Mouse (Mus musculus): Measurements from ENCODE around the gene Atp2b1. TPM values are rescaled to one million over a fixed set of nuclear protein-coding genes. Genes with fewer than 3 reads are reported as not detected.

Gene Atp2b1
- total and polyA plus RNA-seq, 3 experiments = 25.0 to 41.7 (median 31.7) TPM

DNA sequence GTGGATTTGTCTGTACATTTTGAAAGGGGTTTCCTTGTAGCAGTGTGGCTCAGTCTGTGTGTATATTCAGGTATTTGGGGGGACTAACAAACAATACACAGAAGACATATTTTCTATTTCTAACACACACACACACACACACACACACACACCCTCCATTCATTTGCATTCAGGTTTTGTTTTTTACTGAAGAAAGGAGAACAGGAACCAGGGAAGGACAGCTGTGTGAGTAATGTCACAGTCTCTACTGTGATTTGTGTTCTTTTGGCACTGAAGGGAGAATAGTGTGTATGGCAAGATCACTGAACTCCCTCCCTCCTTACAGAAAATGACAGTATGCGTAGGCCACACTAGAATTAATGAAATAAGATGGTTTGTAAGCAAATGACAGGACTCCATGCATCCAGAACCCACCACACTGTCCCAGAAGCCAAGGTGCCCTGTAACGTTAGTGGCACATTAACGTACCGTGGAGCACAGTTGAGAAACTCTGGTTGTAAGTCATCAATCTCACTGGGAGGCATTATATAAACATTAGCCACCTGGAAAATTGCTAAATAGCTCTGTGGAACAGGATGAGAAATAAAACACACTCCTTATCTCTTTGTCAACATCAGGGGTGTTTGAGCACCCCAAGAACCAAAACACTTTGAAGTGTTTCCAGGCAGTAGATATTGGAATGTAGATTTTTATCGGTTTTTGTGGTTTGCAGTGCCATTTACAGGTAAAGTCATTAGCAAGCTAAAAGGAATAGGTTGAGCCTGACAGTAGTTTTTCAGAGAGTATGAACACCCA is 132.7 kb downstream of the Atp2b1 start:
- no peak for TF ChIP-seq KAT2A (IDR thresholded peaks at IDR 0.05; ENCODE audit: insufficient replicate concordance, low read length)
- no peak for TF ChIP-seq POLR2AphosphoS2 (IDR thresholded peaks at IDR 0.05; ENCODE audit: low read depth, low read length)
- 0 out of 2 replicates have a peak, but pooled peaks have one; percentile 32 for TF ChIP-seq MEF2A (IDR thresholded peaks at IDR 0.05; ENCODE audit: borderline replicate concordance, low read depth, low read length)
- peak; percentile 90 for TF ChIP-seq EP300 (IDR thresholded peaks at IDR 0.05; ENCODE audit: low read length)
- TF ChIP-seq GABPA (IDR thresholded peaks at IDR 0.05; ENCODE audit: insufficient replicate concordance, low read depth, low read length) = no peak
- TF ChIP-seq TCF12 (IDR thresholded peaks at IDR 0.05; ENCODE audit: low read depth, low read length) = no peak
- TF ChIP-seq MAFK (IDR thresholded peaks at IDR 0.05; ENCODE audit: insufficient replicate concordance, low read length) = no peak
- TF ChIP-seq MYC (IDR thresholded peaks at IDR 0.05; ENCODE audit: low read depth, low read length) = no peak
- TF ChIP-seq TBP (conservative IDR thresholded peaks at IDR 0.05; ENCODE audit: low read depth, low read length) = no peak
- TF ChIP-seq HCFC1 (IDR thresholded peaks at IDR 0.05; ENCODE audit: low read depth, low read length) = no peak
- TF ChIP-seq IRF4 (IDR thresholded peaks at IDR 0.05; ENCODE audit: low read depth, low read length) = peak; percentile 77
- peak; percentile 54; the same call in 1 of the 2 replicates for TF ChIP-seq RCOR1 (conservative IDR thresholded peaks at IDR 0.05; ENCODE audit: low read depth, low read length)
- TF ChIP-seq ZNF384 (IDR thresholded peaks at IDR 0.05; ENCODE audit: low read depth, low read length) = peak; percentile 32; the same call in 1 of the 2 replicates
- no peak for TF ChIP-seq JUN (IDR thresholded peaks at IDR 0.05; ENCODE audit: insufficient read depth, low read depth, low read length)
- no peak for TF ChIP-seq CHD1 (IDR thresholded peaks at IDR 0.05; ENCODE audit: low read depth, low read length)
- no peak for TF ChIP-seq ZC3H11A (IDR thresholded peaks at IDR 0.05; ENCODE audit: low read depth, low read length)
- TF ChIP-seq MAX (IDR thresholded peaks at IDR 0.05; ENCODE audit: low read length) = no peak
- no peak for TF ChIP-seq MXI1 (IDR thresholded peaks at IDR 0.05; ENCODE audit: low read depth, low read length)
- no peak for TF ChIP-seq NELFE (IDR thresholded peaks at IDR 0.05; ENCODE audit: low read depth, low read length)
- no peak for TF ChIP-seq CHD2 (IDR thresholded peaks at IDR 0.05; ENCODE audit: low read length)
- TF ChIP-seq ETS1 (conservative IDR thresholded peaks at IDR 0.05; ENCODE audit: low read depth, low read length) = peak; percentile 56; the same call in 1 of the 2 replicates
- no peak for TF ChIP-seq PAX5 (IDR thresholded peaks at IDR 0.05; ENCODE audit: low read length)
- TF ChIP-seq SIN3A (IDR thresholded peaks at IDR 0.05; ENCODE audit: low read length) = peak; percentile 60; the same call in 1 of the 2 replicates
- no peak for TF ChIP-seq RAD21 (IDR thresholded peaks at IDR 0.05; ENCODE audit: low read depth, low read length)
- 0 out of 2 replicates have a peak, but pooled peaks have one; percentile 35 for TF ChIP-seq E2F4 (IDR thresholded peaks at IDR 0.05; ENCODE audit: insufficient replicate concordance, low read depth, low read length)
- no peak for TF ChIP-seq UBTF (IDR thresholded peaks at IDR 0.05; ENCODE audit: low read depth, low read length)
- TF ChIP-seq SMC3 (IDR thresholded peaks at IDR 0.05; ENCODE audit: low read depth, low read length) = no peak
- no peak for TF ChIP-seq CTCF (conservative IDR thresholded peaks at IDR 0.05 in 1 of 2, IDR thresholded peaks at IDR 0.05 in 1 of 2; ENCODE audit: low read depth in 2 of 2, low read length in 2 of 2)
- no peak for TF ChIP-seq ZMIZ1 (IDR thresholded peaks at IDR 0.05; ENCODE audit: low read depth, low read length)
- TF ChIP-seq BHLHE40 (IDR thresholded peaks at IDR 0.05; ENCODE audit: low read depth, low read length) = peak; percentile 45
- no peak for TF ChIP-seq USF1 (IDR thresholded peaks at IDR 0.05; ENCODE audit: low read depth, low read length)
- TF ChIP-seq USF2 (conservative IDR thresholded peaks at IDR 0.05; ENCODE audit: low read depth, low read length) = no peak
- no peak for TF ChIP-seq ELF1 (IDR thresholded peaks at IDR 0.05; ENCODE audit: low read depth, low read length)
- TF ChIP-seq POLR2A (IDR thresholded peaks at IDR 0.05; ENCODE audit: low read depth, low read length) = no peak
- TF ChIP-seq NRF1 (IDR thresholded peaks at IDR 0.05; ENCODE audit: low read depth, low read length) = no peak
- no peak for TF ChIP-seq ZKSCAN1 (IDR thresholded peaks at IDR 0.05; ENCODE audit: borderline replicate concordance, low read depth, low read length)
- TF ChIP-seq JUND (conservative IDR thresholded peaks at IDR 0.05; ENCODE audit: low read depth, low read length) = no peak
- TF ChIP-seq MAZ (IDR thresholded peaks at IDR 0.05; ENCODE audit: low read depth, low read length) = no peak
- H3K27ac ChIP-seq (ENCODE audit: insufficient read depth, low read depth) = no peak overlapping the region
- in situ Hi-C loops (cut with MboI; ENCODE audit: low pct_ligation_motif_present, low pct_unique_long_range_greater_than_20kb, low sequenced_read_pairs) = no loop called here
- no peaks in the 10 kb centered on the region for H3K9me3 ChIP-seq (replicated peaks; ENCODE audit: low read length)
- H3K4me1 ChIP-seq (ENCODE audit: control insufficient read depth in 1 of 2, insufficient read depth in 2 of 2) = peaks cover 11 to 17% of the 10 kb centered on the region in 2 experiments
- no peaks in the 10 kb centered on the region for H3K27me3 ChIP-seq (replicated peaks)
- H3K4me3 ChIP-seq (replicated peaks in 1 of 3; ENCODE audit: low read depth in 2 of 3, low read length in 2 of 3, poor library complexity in 1 of 3) = no peak overlapping the region
- DNase-seq (ENCODE audit: extremely low read depth) = peak; percentile 59
- H3K36me3 ChIP-seq (replicated peaks in 1 of 2; ENCODE audit: control insufficient read depth in 1 of 2, insufficient read depth in 1 of 2, low read length in 1 of 2) = no peaks in the 10 kb centered on the region
- dilution Hi-C loops (cut with MboI; ENCODE audit: extremely low pct_ligation_motif_present, extremely low pct_unique_long_range_greater_than_20kb, low sequenced_read_pairs) = no loop called here
- no peak overlapping the region for H3K9ac ChIP-seq (ENCODE audit: insufficient read depth, low read depth)
- no peaks in the 10 kb centered on the region for H3K79me2 ChIP-seq (replicated peaks; ENCODE audit: control insufficient read depth, extremely low read depth, insufficient read depth, poor library complexity, severe bottlenecking)
- peak overlapping the region; percentile 44 for H3K4me2 ChIP-seq (ENCODE audit: insufficient read depth, low read depth, poor library complexity, severe bottlenecking)

Measured in CH12.LX (cell line).